Mouse (Mus musculus) CD4-positive, CD25-positive, alpha-beta regulatory T cell, adult 4 months (primary cell): ENCODE results near the gene Sh3tc1. TPM values are rescaled to one million over a fixed set of nuclear protein-coding genes. Genes with fewer than 3 reads are reported as not detected.

ENCODE experiments used
- ATAC-seq: one replicate; pipeline ENCODE4 v1.8.0; 2017
- polyA plus RNA-seq, 2 experiments: library from polyadenylated mRNA; unstranded; fragments of 100-300 nt; shearing (Covaris generic); gene quantifications; one replicate each; pipeline ENCODE4 v1.2.1; 2017

The Sh3tc1 gene
- 1 to 10 TPM; 2.6 to 4.4 TPM for polyA plus RNA-seq

- no peak for ATAC-seq
Measured at GRCm38 (mm10) chr5:35739536-35740278, at the start of gene Sh3tc1. Gene Sh3tc1 (minus strand): TSS chr5:35739987.

DNA sequence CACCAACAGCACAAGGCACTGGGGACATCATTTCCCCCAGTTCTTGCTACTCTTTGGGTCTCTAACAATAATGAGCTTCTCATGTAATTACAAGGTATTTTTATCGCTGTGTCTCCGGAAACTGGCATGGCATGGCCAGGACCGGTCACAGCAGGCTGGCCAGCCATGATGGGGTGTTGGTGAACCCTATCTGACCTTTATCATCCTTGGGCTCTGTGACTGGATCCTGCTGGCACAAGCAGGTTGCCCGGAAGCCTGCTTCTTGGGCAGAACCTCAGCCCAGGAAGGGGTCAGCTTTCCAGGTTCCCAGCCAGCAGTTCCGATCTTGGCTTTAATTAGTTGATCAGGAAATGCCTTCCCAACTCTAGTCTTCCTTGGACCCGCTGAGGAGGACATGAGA lies 48.9 kb upstream of the Sh3tc1 start:
- no peak for ATAC-seq

DNA sequence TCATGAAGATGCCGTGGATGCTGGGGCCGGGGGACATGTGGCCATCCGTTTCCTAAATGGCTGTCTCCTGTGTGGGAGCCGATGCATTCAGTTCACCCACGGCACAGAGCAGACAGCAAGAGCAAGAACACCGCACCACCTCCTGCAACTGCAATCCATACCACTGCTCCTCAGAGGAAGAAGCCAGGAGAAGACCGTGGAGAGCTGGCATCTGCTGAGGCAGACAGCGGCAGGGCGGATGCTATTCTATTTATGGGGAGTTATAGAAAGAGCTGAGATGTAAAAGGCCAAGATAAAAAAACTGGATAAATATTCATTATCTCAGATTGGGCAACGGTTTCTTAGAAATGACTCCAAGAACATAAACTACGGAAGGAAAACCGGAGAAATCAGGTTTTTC lies 48.1 kb upstream of the Sh3tc1 start:
- ATAC-seq = no peak

- ATAC-seq = no peak
Measured at GRCm38 (mm10) chr5:35785853-35786252, 46.1 kb upstream of the Sh3tc1 start.

- no peak for ATAC-seq
Measured at GRCm38 (mm10) chr5:35782648-35783180, 42.9 kb upstream of the Sh3tc1 start.

DNA sequence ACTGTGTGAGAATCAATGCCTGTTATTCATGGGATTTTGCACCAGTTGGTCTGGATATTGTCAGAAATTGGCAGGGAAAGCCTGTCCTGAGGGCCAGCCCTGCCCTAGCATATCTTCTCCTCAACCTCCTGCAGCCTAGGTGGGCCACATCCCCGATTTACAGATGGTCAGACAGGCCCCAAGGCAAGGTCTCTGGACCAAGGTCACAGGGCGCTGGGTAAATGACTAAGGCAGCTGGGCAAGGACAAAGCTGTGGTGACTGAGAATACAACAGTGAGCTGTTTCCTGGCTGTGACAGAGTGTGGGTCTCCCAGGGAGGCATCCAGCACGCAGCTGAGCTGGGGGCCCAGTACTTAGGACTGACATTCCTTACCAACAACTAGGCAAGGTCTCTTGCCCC lies 41.3 kb upstream of the Sh3tc1 start:
- ATAC-seq = no peak

GRCm38 (mm10) chr5:35774137-35774424 lies 34.3 kb upstream of the Sh3tc1 start:
- no peak for ATAC-seq

GRCm38 (mm10) chr5:35773274-35774136 lies 33.7 kb upstream of the Sh3tc1 start:
- no peak for ATAC-seq

DNA sequence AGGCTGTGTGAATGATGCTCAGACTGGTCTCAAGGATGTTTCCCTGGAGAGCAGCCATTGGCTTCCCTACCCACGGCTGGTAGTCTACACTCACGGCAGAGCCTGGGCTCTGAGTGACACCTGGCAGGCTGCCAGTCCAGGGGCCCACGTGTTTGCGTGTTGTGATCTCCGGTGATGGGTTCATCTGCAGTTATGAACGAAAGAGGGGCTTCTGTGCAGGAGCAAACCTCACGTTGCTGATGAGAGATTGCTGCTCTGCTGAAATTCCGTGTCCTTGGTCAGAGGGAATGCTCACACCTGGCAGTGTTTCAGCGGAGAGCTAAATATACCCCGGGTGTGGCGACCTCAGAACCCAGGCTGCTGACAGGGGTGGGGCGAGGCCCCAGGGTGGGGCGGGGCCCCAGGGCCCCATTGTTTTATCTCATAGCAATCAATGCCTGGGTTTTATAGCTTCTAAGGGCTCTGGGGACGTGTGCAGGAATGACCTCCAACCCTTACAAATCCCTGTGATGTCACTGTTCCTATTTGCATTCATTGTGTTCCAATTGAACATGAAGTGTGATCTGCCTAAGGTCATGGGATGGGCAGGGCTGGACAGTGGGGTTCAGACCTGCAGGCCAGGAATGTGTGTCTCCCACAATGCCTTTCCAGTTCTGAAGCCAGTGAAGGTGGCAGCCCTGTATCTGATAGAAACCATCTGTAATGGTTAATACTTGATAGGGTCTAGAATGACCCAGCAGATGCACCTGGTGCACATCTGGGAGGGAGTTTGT lies 31.3 kb upstream of the Sh3tc1 start:
- no peak for ATAC-seq

GRCm38 (mm10) chr5:35770246-35770645 lies 30.5 kb upstream of the Sh3tc1 start:
- ATAC-seq = no peak

GRCm38 (mm10) chr5:35768997-35769396 lies 29.2 kb upstream of the Sh3tc1 start:
- ATAC-seq = no peak

- no peak for ATAC-seq
Measured at GRCm38 (mm10) chr5:35768525-35768924, 28.7 kb upstream of the Sh3tc1 start.

GRCm38 (mm10) chr5:35765909-35766308 lies 26.1 kb upstream of the Sh3tc1 start:
- ATAC-seq = no peak

DNA sequence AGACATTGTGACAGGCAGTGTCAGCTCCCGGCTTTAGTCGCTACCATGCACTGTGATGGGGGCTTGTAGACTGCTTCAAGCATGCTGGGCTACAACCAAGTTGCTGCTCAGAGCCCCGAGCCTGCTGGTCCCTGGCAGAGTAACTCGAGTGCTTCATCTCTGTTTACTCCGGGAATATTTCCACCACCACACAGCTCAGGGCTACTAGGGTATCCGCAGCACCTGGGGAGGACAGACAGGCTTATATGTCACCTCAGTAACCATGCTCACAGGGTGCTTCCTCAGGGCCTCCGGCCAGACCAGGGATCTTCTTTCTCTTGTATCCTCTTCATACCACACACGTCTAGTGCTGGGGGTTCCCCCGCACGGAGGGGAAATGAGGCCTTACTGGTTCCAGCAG lies 23.1 kb upstream of the Sh3tc1 start:
- no peak for ATAC-seq

DNA sequence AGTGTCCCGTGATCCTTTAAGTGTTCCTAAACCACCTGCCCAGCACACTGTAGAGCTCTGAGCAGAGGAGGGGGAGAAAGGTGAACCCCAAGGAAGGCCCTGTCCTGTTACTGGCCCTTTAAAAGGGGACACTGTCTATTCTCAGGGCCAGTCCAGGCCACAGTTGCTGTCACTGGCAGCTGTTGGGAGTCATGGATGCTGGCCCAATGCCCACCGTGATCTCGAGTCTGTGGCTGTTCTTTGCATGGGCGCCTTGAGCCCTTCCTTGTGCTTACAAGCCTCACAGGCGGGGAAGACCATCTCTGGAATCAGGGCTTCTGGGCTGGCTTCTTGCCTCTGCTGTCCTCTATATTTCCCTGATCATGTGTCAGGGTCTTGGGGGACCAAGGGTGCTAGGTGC lies 22.6 kb upstream of the Sh3tc1 start:
- ATAC-seq = no peak

DNA sequence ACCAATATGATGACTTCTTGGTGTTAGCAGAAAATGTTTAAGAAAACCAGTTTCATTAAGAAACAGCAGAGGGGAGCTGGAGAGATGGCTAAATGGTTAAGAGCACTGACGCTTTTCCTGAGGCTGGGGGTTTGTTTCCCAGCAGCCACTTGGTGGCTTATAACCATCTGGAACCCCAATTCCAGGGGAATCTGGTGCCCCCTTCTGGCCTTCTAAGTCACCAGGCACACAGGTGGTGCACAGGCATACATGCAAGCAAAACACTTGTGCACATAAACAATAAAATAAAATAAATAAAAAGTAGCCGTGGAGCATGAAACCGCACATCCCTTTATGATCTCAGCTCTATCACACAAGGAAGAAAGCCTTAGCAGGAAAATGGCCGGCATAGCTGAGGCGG lies 21.5 kb upstream of the Sh3tc1 start:
- no peak for ATAC-seq

- peak; percentile 8 for ATAC-seq
Measured at GRCm38 (mm10) chr5:35758081-35759053, 18.6 kb upstream of the Sh3tc1 start.

DNA sequence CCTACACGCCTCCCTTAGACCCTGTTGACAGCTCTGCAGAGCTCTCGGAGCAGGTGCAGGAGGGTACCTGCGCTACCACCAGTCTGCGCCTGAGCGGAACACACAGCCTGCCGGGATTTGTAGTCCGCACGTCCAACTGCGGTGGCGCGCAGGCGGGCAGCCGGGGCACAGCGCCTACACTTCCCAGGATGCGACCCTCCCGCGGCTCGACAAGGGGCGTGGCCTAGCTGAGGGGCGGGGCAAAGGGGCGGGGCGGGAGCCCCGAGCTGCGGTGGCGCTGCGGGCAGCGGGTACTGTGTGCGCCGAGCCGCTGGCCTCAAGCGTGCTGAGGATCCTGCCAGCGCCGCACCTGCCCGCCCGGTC lies 17.8 kb upstream of the Sh3tc1 start, which contains the start of gene Ablim2:
Ablim2 (plus strand) TSS at position 242 of the 363 bp plus-strand sequence.
- peak; percentile 93 for ATAC-seq

DNA sequence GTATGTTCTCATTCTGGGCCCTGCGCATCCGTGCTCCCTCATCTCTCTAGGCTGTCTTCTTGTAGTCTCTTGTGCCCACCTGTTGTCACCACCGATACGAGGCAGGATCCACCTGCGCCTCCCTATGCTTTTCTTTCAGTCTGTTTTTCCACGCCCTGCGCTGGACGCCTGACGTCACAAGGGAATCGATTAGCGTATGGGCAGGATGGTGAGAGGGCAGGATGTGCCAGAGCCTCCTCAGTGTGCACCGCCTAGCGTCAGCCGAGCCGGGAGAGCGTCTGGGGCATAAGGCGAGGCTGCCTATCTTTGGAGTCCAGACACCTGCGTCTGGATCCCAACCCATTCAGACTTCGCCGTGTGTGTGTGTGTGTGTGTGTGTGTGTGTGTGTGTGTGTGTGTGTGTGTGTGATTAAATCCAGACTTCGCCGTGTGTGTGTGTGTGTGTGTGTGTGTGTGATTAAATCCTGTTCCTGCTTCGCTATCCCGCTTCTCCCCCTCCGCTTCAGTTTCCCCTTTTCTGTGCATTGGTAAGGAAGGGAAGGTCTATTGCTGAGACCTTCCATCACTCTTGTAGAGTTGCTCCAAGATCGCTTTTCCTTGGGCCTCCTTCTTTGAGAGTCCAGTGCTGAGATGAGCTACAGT lies 17.3 kb upstream of the Sh3tc1 start:
- ATAC-seq = peak; percentile 60

- ATAC-seq = no peak
Measured at GRCm38 (mm10) chr5:35756020-35756419, 16.2 kb upstream of the Sh3tc1 start.

DNA sequence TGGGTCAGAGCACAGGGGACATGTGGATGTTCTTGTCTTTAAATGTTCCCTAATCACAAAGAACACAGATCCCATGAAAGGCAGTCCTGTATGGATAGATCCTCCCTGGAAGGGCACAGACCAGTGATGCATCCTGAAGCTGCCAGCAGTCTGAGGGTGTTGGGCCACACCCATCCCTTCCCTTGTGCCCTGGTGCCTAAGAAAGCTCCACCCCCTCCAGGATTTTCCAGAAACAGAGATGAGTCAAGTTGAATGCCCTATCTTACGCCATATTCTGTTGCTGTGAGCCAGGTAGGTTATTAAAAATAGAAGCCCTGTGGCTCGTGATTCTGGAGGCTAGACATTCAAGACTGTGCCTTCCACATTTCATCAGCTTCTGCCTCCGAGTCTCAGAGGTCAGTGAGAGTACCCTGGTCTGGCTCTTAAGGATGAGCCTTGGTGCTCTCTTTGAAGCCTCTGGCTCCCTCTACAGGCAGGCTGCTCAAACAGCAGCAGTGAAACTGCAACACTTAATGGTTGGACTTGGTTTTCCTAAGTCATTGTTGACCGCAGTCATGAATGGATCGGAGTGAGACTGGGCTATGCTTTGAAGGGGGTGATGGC lies 15.4 kb upstream of the Sh3tc1 start:
- no peak for ATAC-seq
